Mouse (Mus musculus): Measurements from ENCODE around the gene 1700020D05Rik.
A peak's percentile ranks its signal among the peaks of the same experiment; 100 is the strongest.

Gene 1700020D05Rik

GRCm38 (mm10) chr19:5495353-5496051 lies 8.1 kb downstream of the 1700020D05Rik start:
- DNase-seq (ENCODE audit: inconsistent age in 2 of 2, low spot score in 1 of 2): peak in 1 of 2 experiments; percentile 39

DNA sequence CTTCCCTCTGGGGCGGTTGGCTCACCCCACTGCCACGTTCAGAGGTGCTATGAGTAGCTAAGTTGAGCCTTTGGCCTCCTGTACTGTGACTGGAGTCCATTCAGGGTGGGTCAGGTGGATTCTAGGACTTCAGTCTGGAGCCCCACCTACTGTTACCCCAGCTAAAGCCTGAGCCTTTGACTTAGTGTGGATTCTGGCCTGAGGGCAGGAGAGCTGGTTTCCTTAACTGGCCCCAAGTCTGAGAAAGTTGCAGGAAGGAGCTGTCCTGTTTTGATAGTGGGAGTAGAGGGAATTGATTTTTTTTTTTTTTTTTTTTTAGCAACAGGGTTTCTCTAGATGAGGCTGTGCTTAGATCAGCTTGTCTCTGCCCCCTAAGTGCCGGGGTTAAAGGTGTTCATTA lies 9.3 kb downstream of the 1700020D05Rik start:
- no peak for DNase-seq (ENCODE audit: inconsistent age in 2 of 2, low spot score in 1 of 2)

DNA sequence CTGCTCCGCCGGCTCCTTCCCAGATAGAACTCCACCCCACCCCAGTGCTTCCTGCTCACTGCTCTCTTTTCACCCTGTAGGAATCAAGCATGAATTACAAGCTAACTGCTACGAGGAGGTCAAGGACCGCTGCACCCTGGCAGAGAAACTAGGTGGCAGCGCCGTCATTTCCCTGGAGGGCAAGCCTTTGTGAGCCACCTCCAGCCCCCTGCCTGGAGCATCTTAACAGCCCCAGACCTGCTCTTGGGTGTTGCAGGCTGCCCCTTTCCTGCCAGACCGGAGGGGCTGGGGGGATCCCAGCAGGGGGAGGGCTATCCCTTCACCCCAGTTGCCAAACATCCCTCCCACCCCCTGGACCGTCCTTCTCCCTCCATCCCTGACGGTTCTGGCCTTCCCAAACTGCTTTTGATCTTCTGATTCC lies 10.3 kb downstream of the 1700020D05Rik start:
- DNase-seq (ENCODE audit: inconsistent age in 2 of 2, low spot score in 1 of 2): peak in 1 of 2 experiments; percentile 73

GRCm38 (mm10) chr19:5492641-5493040 lies 10.9 kb downstream of the 1700020D05Rik start:
- DNase-seq (ENCODE audit: inconsistent age in 2 of 2, low spot score in 1 of 2): peak in 1 of 2 experiments; percentile 47

- DNase-seq (ENCODE audit: inconsistent age in 2 of 2, low spot score in 1 of 2): peak; percentile 90 to 97
Observed at GRCm38 (mm10) chr19:5490898-5491708, 12.5 kb downstream of the 1700020D05Rik start.

DNA sequence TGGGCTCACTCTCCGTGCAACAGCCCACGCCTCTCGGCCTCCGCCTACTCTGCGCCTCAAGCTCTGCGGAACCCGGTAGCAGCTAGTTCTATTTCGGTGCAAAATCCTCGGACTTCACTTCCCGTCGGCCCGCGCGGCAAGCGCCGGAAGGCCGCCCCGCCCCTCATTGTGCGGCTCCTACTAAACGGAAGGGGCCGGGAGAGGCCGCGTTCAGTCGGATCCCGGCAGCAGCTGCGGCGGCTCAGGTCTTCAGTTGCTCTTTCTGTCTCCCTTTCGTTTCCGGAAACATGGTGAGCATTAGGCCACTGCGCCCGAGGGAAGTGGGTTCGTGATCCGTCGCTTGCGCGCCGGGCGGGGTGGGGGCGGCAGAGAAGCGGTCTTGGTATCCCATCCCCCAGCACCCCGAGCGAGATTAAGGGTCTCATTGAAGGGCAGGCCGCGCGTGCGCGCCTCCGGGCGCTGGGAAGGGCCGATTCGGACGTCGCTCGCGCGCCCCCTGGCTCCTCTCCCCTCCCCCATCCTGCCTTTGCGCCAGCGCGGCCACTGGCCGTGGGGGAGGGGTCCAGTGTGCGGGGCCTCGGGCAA lies 13.2 kb downstream of the 1700020D05Rik start, which contains the start of gene Cfl1:
Gene Cfl1, plus strand, starts transcription at position 143 of the 585 bp plus-strand sequence.
- DNase-seq (ENCODE audit: inconsistent age in 2 of 2, low spot score in 1 of 2): peak; percentile 96 to 98

GRCm38 (mm10) chr19:5489721-5490120 lies 13.9 kb downstream of the 1700020D05Rik start:
- DNase-seq (ENCODE audit: inconsistent age in 2 of 2, low spot score in 1 of 2): peak in 1 of 2 experiments; percentile 69

GRCm38 (mm10) chr19:5488878-5489571 lies 14.6 kb downstream of the 1700020D05Rik start:
- peak; percentile 98 to 99 for DNase-seq (ENCODE audit: inconsistent age in 2 of 2, low spot score in 1 of 2)

DNA sequence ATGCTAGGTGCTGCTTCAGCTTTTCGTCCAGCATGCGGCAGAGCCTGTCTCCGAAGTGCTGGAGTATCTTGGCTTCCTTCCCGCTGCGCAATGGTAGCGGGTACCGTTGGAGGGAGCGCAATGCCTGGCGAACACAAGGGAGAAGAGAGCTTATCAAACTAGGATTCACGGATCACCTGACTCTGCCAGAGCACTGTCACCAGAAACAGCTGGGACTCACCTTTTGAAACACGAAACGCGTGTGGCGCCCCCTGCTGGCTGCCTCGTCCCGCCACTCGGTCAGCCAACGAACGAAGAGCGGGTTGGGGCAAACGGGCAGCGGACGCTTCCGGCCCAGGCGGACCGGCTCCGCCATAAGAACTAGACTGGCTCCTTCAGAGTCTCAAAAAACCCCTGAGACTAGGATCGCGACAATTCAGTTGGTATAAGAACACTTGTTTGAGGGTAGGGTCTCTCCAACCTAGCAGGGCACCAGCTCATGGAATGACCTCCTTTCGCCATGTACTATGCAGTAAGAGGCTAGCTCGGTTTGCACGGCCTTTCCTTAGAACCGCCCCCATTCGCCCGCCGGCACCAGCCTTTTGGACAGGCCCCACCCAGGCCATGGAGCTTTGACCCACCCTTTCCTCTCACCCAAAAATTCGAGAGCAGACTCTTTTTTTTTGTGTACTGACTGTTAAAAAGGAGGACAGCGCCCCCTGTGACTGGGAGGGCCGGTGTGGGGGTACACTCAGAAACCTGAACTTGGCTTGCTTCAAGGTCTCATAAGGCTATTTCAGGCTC lies 15.6 kb downstream of the 1700020D05Rik start, which contains the start of gene Mus81:
Gene Mus81, minus strand, starts transcription at position 635 of the 783 bp plus-strand sequence.
- peak; percentile 98 to 99 for DNase-seq (ENCODE audit: inconsistent age in 2 of 2, low spot score in 1 of 2)

GRCm38 (mm10) chr19:5486771-5487170 lies 16.8 kb downstream of the 1700020D05Rik start:
- no peak for DNase-seq (ENCODE audit: inconsistent age in 2 of 2, low spot score in 1 of 2)

- DNase-seq (ENCODE audit: inconsistent age in 2 of 2, low spot score in 1 of 2): no peak
Observed at GRCm38 (mm10) chr19:5486286-5486685, 17.3 kb downstream of the 1700020D05Rik start.

- DNase-seq (ENCODE audit: inconsistent age in 2 of 2, low spot score in 1 of 2): no peak
Observed at GRCm38 (mm10) chr19:5485821-5486220, 17.8 kb downstream of the 1700020D05Rik start.

DNA sequence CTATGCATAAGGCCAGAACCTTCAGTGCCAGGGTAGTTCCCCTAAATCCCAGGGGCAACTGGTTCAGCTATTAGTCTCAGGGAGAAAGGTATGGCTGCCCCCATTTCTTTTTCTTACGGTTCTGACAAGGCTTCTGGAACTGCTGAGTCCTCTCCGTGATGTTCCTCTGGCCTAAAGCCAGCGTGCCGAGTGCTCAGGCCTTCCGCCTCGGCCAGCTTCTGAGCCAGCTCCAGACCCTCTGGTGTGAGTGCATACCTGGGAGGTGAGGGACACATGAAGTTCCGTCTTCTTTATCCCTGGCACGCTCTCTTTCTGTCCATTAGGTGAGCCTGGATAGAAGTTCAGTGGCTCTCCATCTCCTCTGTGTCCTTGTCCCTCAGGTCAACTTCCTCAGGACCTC lies 18.2 kb downstream of the 1700020D05Rik start:
- DNase-seq (ENCODE audit: inconsistent age in 2 of 2, low spot score in 1 of 2): no peak

DNA sequence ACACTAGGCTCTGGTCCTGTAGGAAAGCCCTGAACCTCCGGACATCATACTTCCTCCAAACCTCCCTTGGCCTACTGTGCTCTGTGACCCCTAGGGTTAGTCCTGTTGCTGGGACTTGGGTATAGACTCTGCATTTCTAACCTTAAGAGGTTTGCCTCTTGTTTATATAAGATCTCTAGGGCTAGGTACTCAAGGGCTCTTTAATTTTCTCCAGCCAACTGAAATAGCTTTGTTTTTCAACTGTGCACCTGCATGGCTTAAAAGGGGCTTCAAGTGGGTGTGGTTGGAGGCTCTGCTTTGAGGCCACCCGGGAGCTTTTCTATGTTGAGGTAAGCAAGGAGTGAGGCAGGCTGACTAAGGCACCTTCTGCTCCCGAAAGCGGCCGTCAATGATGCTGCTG lies 19.1 kb downstream of the 1700020D05Rik start:
- no peak for DNase-seq (ENCODE audit: inconsistent age in 2 of 2, low spot score in 1 of 2)

GRCm38 (mm10) chr19:5483386-5484359 lies 19.9 kb downstream of the 1700020D05Rik start:
- no peak for DNase-seq (ENCODE audit: inconsistent age in 2 of 2, low spot score in 1 of 2)

GRCm38 (mm10) chr19:5481398-5481797 lies 22.2 kb downstream of the 1700020D05Rik start:
- DNase-seq (ENCODE audit: inconsistent age in 2 of 2, low spot score in 1 of 2): no peak

GRCm38 (mm10) chr19:5480016-5480415 lies 23.6 kb downstream of the 1700020D05Rik start:
- no peak for DNase-seq (ENCODE audit: inconsistent age in 2 of 2, low spot score in 1 of 2)

DNA sequence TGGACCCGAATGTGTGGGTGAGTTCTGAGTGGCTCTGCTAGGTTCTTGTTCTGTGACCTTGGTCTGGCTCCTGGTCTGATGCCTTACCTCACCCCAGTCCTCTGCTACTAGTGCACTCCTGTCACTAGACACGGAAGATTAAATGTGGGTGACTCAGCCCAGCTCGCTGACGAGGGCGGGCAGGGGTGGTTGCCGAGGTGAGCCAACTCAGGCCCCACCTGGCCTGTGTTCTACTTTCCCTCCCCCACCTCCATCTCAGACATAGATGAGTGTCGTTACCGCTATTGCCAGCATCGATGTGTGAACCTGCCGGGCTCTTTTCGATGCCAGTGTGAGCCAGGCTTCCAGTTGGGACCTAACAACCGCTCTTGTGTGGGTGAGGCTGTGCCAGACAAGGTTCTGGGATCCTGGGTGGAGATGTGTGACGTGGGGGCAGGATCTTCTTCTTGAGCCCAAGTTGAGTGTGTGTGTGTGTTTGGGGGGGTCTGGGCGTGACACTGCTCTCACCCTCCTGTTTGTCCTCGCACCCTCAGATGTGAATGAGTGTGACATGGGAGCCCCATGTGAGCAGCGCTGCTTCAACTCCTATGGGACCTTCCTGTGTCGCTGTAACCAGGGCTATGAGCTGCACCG lies 25.8 kb downstream of the 1700020D05Rik start:
- peak; percentile 82 to 85 for DNase-seq (ENCODE audit: inconsistent age in 2 of 2, low spot score in 1 of 2)
